Mouse (Mus musculus) thymus, adult 2 months (tissue): Measurements from ENCODE around the gene Ndufb10. TPM values are rescaled to one million over a fixed set of nuclear protein-coding genes. Genes with fewer than 3 reads are reported as not detected.

ENCODE experiments used
- DNase-seq: peaks from one replicate; pipeline ENCODE4 v3.0.0; 2021
- H3K27ac ChIP-seq: fragments of 200-500 bp; 2 replicates; pipeline ENCODE4 v1.5.1; 2012; ENCODE audit warnings: low read length, control low read depth; ENCODE audit not compliant: control insufficient read depth, insufficient read depth
- H3K27me3 ChIP-seq: fragments of 200-500 bp; 2 replicates; pipeline ENCODE4 v1.6.1; 2012; ENCODE audit warnings: mild to moderate bottlenecking, low read length, moderate library complexity, mixed read lengths; ENCODE audit not compliant: control insufficient read depth, insufficient read depth
- H3K36me3 ChIP-seq: fragments of 200-500 bp; 2 replicates; pipeline ENCODE4 v1.6.1; 2012; ENCODE audit warnings: mild to moderate bottlenecking, low read length, moderate library complexity; ENCODE audit not compliant: control insufficient read depth, insufficient read depth
- H3K4me1 ChIP-seq: fragments of 200-500 bp; replicated peaks from 2 replicates; pipeline ENCODE4 v1.6.1; 2012; ENCODE audit warnings: low read length; ENCODE audit not compliant: control insufficient read depth, insufficient read depth
- H3K4me3 ChIP-seq: fragments of 200-500 bp; 2 replicates; pipeline ENCODE4 v1.5.1; 2012; ENCODE audit warnings: mild to moderate bottlenecking, low read length, control low read depth, moderate library complexity; ENCODE audit not compliant: control insufficient read depth, insufficient read depth
- CTCF ChIP-seq: fragments of 200-500 bp; IDR thresholded peaks from 2 replicates; pipeline ENCODE4 v1.5.1; 2012; ENCODE audit warnings: mild to moderate bottlenecking, control low read depth, low read length, moderate library complexity, borderline replicate concordance; ENCODE audit not compliant: control insufficient read depth, poor library complexity, insufficient read depth; ENCODE audit errors: extremely low read depth
- POLR2A ChIP-seq: fragments of 200-500 bp; IDR thresholded peaks from 2 replicates; pipeline ENCODE4 v1.6.1; 2012; ENCODE audit warnings: mild to moderate bottlenecking, low read length, control low read depth, moderate library complexity; ENCODE audit not compliant: control insufficient read depth, poor library complexity, insufficient read depth; ENCODE audit errors: extremely low read depth
- WGBS: fragments of 180-500 bp; shearing (Covaris S2); methylation state at CpG from one replicate; pipeline ENCODE4 v1.1.7; 2018; 5-methylcytosine and 5-hydroxymethylcytosine counted together
- polyA plus RNA-seq: library from polyadenylated mRNA; depleted of rRNA; stranded (reverse); fragments of >200 nt; gene quantifications from 2 replicates; pipeline ENCODE4 v1.2.3, GENCODE M21; 2012

Gene Ndufb10
- polyA plus RNA-seq, 1 experiment = 291 TPM

- DNase-seq = peak; percentile 72
- H3K36me3 ChIP-seq = no peaks in the 10 kb centered on the region
- WGBS = under 1% methylated on average over 25 of the region's 25 CpGs
- TF ChIP-seq POLR2A (no peak), CTCF (no peak)
- H3K27me3 ChIP-seq = peaks cover 15% of the 10 kb centered on the region
- H3K27ac ChIP-seq = no peak overlapping the region
- peaks cover 22% of the 10 kb centered on the region for H3K4me1 ChIP-seq
- peak overlapping the region; percentile 40 for H3K4me3 ChIP-seq
Observed at GRCm38 (mm10) chr17:24687146-24687595, 37.1 kb downstream of the Ndufb10 start.

GRCm38 (mm10) chr17:24686514-24686913, 37.8 kb downstream of the Ndufb10 start:
- WGBS = 37% methylated on average over 16 of the region's 16 CpGs
- TF ChIP-seq POLR2A (no peak), CTCF (no peak)
- Histone ChIP-seq H3K36me3 (no peaks in the 10 kb centered on the region), H3K4me3 (no peak overlapping the region), H3K27me3 (peaks cover 15% of the 10 kb centered on the region), H3K4me1 (peaks cover 22% of the 10 kb centered on the region), H3K27ac (no peak overlapping the region)
- peak; percentile 34 for DNase-seq

- Histone ChIP-seq H3K27ac (no peak overlapping the region), H3K4me3 (no peak overlapping the region), H3K36me3 (peaks cover 22% of the 10 kb centered on the region; the same call in 1 of the 2 replicates), H3K27me3 (no peaks in the 10 kb centered on the region), H3K4me1 (no peaks in the 10 kb centered on the region)
- no peak for DNase-seq
- 98% methylated on average over 24 of the region's 24 CpGs for WGBS
- TF ChIP-seq POLR2A (no peak), CTCF (no peak)
Observed at GRCm38 (mm10) chr17:24677500-24678080, 46.7 kb downstream of the Ndufb10 start.

- H3K36me3 ChIP-seq = peaks cover 22% of the 10 kb centered on the region; the same call in 1 of the 2 replicates
- TF ChIP-seq POLR2A (no peak), CTCF (no peak)
- no peak for DNase-seq
- H3K27ac ChIP-seq = no peak overlapping the region
- peaks cover 4% of the 10 kb centered on the region; the same call in 1 of the 2 replicates for H3K4me1 ChIP-seq
- 86% methylated on average over 5 of the region's 5 CpGs for WGBS
- H3K4me3 ChIP-seq = no peak overlapping the region
- no peaks in the 10 kb centered on the region for H3K27me3 ChIP-seq
Observed at GRCm38 (mm10) chr17:24676877-24677276, 47.4 kb downstream of the Ndufb10 start.

- no peak for TF ChIP-seq POLR2A
- TF ChIP-seq CTCF = peak; percentile 61; the same call in 1 of the 2 replicates
- Histone ChIP-seq H3K27me3 (no peaks in the 10 kb centered on the region), H3K36me3 (peaks cover 22% of the 10 kb centered on the region; the same call in 1 of the 2 replicates), H3K27ac (no peak overlapping the region), H3K4me1 (peaks cover 10% of the 10 kb centered on the region), H3K4me3 (no peak overlapping the region)
- WGBS = 74% methylated on average over 2 of the region's 2 CpGs
- peak; percentile 74 for DNase-seq
Observed at GRCm38 (mm10) chr17:24676187-24676586, 48.1 kb downstream of the Ndufb10 start.

- Histone ChIP-seq H3K27ac (no peak overlapping the region), H3K27me3 (no peaks in the 10 kb centered on the region), H3K4me3 (no peak overlapping the region), H3K36me3 (peaks cover 17% of the 10 kb centered on the region; the same call in 1 of the 2 replicates), H3K4me1 (peaks cover 18% of the 10 kb centered on the region)
- DNase-seq = no peak
- no peak for TF ChIP-seq CTCF
- no peak for TF ChIP-seq POLR2A
- WGBS = 77% methylated on average over 7 of the region's 7 CpGs
Observed at GRCm38 (mm10) chr17:24674277-24674676, 50.0 kb downstream of the Ndufb10 start.
